Mouse (Mus musculus) heart, postnatal 36 days (tissue): ENCODE results near the gene Mars2. TPM values are rescaled to one million over a fixed set of nuclear protein-coding genes. Genes with fewer than 3 reads are reported as not detected.

ENCODE experiments used
- DNase-seq, 2 experiments: peaks; one replicate each; pipeline ENCODE4 v3.0.0; 2021 to 2022
- intact Hi-C: fragments of 180-260 bp; cut with DNase I; formaldehyde crosslinking; loops from one replicate; pipeline ENCODE4 v1.15.1; 2025
- total RNA-seq, 2 experiments: library from RNA; stranded (reverse); gene quantifications; 2 replicates each; pipeline ENCODE4 v1.2.3; 2021

Gene Mars2
- 1 to 10 TPM; 4.6 to 4.9 TPM for total RNA-seq

DNA sequence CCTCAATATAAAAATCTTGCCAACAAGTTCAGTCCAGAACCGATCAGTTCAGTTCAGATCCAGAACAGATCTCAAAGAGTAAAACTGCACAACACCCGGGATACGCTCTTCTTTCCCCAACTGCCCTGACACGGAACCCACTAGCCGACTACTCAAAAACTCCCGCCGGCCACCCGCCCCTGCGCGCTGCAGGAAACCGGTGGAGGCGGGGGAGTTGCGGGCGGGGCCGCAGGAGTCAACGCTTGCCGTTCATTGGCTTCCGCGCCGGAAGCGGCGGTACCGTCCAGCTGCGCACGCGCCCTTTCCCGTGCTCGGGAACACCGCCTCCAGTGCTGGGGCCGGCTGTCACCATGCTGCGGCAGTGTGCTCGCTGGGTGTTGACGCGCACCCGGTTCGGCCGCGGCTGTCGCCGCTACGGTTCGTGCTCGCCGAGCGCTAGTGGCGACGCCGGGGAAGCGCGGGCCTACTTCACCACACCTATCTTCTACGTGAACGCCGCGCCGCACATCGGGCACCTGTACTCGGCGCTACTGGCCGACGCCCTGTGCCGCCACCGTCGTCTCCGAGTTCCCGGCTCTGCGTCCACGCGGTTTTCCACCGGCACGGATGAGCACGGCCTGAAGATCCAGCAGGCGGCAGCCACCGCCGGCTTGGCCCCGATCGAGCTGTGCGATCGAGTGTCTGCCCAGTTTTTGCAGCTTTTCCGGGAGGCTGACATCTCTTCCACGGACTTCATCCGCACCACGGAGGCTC lies at the start of gene Mars2:
Gene Mars2 (plus strand): TSS at position 288 of the 753 bp plus-strand sequence.
- peak; percentile 93 to 96 for DNase-seq
- intact Hi-C loops = loop anchor here (2.0 to 10.0 kb wide), 7 partner anchors 45 to 1738 kb away; partner anchors contain the start of genes Coq10b, Hspd1, Hspe1 and Mob4

GRCm38 (mm10) chr1:55192015-55192414 lies 45.0 kb upstream of the Mars2 start:
- intact Hi-C loops = loop anchor here (5.0 kb wide), 2 partner anchors 45 to 170 kb away; partner anchors contain the start of genes Boll and Mars2
- no peak for DNase-seq

GRCm38 (mm10) chr1:55192824-55193223 lies 44.2 kb upstream of the Mars2 start:
- intact Hi-C loops = loop anchor here (5.0 kb wide), 2 partner anchors 44 to 169 kb away; partner anchors contain the start of genes Boll and Mars2

GRCm38 (mm10) chr1:55193316-55193715 lies 43.7 kb upstream of the Mars2 start:
- intact Hi-C loops = loop anchor here (5.0 kb wide), 2 partner anchors 44 to 169 kb away; partner anchors contain the start of genes Boll and Mars2
- peak; percentile 43 to 57 for DNase-seq

More at GRCm38 (mm10) chr1:55192824-55193223, 44.2 kb upstream of the Mars2 start:
- DNase-seq = peak in 1 of 2 experiments; percentile 52

DNA sequence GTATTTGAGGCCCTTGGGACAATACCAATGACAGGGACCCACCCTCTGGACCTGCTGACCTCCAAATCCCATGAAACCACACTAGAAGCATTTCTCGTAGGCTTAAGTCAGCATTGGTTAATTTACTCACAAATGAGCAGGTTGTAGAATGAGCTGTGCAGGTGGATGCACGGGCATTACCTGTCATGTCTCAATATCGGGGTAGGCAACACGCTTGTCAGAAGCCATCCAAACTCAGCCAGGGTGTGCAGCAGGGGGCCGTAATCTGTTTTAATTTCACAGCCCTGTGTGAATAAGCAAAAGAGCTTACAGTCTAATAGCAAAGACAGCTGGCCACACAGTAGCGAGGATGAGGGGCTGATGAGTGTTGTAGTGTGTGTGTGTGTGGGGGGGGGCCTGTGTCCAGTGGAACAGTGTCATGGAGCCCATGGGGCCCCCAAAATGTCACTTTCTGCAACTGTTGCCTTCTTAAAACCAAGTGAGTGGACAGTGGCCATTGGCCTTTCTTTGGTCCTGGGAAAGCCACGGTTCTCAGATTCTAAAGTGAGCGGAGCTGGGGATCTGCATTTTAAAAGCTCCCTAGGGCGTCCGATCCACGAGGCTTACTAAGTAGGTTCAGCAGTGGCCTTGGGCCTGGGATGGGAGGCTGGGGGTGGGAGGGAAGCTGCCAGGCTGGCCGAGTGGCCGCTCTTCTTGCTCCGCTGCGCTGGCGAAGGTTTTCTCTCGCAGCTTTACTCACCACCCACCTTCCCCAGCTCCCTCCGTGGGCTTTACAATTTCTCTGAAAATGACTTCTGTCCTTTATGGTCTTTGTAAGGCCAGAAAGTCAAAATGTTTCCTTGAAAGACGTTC lies 42.7 kb upstream of the Mars2 start:
- intact Hi-C loops = loop anchor here (5.0 kb wide), 2 partner anchors 43 to 168 kb away; partner anchors contain the start of genes Boll and Mars2
- DNase-seq = no peak

DNA sequence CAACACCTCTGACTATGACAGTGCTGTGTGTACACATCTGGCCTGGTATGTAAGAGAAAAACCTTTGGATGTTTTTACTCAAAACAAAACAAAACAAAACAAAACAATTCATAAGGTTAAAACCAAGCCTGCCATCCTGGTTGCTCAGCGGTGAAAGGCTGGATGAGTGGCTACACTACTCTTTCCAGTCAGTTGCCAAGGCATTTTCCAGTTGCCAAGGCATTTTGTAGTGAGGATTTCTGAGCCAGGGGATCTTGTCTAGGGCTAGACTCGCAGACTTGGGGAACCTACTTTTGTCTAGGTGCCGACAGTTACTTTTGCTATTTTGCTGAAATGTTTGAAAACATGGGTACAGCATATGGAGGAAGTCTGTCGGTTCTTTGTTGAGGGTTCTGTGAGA lies 42.0 kb upstream of the Mars2 start:
- intact Hi-C loops = no loop called here
- DNase-seq = no peak

GRCm38 (mm10) chr1:55196327-55197003 lies 40.5 kb upstream of the Mars2 start:
- intact Hi-C loops = no loop called here
- DNase-seq = no peak

DNA sequence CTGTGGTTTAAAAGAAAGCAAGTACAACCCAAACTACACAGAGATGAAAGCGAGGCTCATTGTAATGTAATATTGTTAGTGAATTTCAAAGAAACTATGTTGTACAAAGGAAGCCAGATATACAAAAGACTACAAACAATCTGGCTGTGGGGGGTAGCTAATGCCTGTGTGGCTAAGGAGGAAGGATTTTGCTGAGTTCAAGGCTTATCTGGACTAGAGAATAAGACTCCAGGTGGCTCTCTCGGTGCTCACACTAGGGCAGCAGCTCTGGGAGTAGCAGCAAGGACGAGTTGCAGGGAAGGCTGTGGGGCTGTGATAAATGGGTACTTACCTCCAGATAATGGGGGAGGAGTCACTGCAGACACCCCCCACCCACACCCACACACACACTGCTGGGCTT lies 38.3 kb upstream of the Mars2 start:
- DNase-seq = no peak
- intact Hi-C loops = no loop called here

GRCm38 (mm10) chr1:55201850-55202752 lies 34.9 kb upstream of the Mars2 start:
- DNase-seq = peak; percentile 42 to 65
- intact Hi-C loops = no loop called here

DNA sequence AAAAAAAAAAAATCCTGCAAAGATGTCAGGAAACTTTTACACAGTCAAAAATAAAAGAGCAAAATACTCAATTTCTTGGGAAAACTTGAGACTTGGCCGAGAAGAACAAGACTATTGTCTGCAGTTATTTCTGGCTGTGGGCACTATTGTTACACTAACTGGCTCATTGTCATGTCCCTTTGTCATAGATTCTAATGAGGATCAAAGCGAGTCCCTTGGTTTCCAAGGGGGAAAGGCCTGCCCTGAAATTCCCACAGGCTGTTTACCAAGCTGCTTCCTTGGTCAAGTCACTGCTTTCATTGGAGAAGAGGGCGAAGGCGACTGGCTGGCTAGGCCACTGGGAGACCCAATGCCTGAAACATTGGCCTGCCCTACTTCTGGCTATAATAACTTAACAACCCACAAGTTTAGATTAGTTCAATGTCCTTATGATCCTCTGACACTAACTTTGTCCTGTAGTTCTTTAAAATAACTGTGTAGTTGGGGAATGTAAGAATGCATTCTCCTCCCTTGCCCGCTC lies 31.1 kb upstream of the Mars2 start:
- intact Hi-C loops = no loop called here

DNA sequence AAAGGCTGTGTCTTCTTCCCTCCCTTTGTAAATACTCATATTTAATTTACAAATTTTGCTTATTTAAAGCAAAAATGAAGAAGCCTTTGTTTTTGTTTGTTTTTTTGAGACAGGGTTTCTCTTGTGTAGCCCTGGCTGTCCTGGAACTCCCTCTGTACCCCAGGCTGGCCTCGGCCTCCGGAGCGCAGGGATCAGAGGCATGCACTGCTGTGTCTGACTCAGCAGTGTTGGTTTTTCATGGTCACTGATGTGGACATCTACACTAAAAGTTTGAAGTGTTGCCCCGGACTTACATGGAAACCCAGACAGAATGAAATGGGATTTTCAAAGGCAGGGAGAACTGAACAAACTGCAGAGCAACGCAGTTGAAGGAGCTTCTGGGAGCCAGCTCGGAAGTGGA lies 29.4 kb upstream of the Mars2 start:
- intact Hi-C loops = no loop called here
- no peak for DNase-seq

More for the DNA sequence above, 31.1 kb upstream of the Mars2 start:
- no peak for DNase-seq

GRCm38 (mm10) chr1:55208500-55209140 lies 28.4 kb upstream of the Mars2 start:
- intact Hi-C loops = no loop called here
- DNase-seq = no peak

- intact Hi-C loops = no loop called here
- DNase-seq = no peak
Observed at GRCm38 (mm10) chr1:55210202-55210965, 26.6 kb upstream of the Mars2 start.

- DNase-seq = no peak
- intact Hi-C loops = no loop called here
Observed at GRCm38 (mm10) chr1:55211081-55211480, 25.9 kb upstream of the Mars2 start.

GRCm38 (mm10) chr1:55212771-55213170 lies 24.2 kb upstream of the Mars2 start:
- no peak for DNase-seq
- intact Hi-C loops = no loop called here

- intact Hi-C loops = no loop called here
- DNase-seq = no peak
Observed at GRCm38 (mm10) chr1:55213475-55213874, 23.5 kb upstream of the Mars2 start.

DNA sequence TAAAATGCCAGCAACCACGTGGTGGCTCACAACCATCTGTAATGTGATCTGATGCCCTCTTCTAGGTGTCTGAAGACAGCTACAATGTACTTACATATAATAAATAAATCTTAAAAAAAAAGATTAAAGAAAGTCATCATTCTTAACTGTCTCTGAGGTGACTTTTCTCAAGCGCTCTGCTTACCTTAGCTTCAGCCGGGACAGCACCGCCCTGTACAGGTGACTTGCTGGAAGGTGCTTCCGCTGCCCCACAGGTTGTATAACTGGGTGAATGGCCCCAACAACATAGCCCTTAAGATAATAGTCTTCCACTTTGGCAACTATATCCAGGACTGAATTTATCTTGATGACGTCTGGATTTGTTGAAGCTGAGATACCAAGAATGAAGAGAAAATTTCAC lies 23.0 kb upstream of the Mars2 start:
- intact Hi-C loops = no loop called here
- DNase-seq = no peak

- intact Hi-C loops = no loop called here
- no peak for DNase-seq
Observed at GRCm38 (mm10) chr1:55215185-55215813, 21.7 kb upstream of the Mars2 start.
